Mouse (Mus musculus) embryonic facial prominence, embryonic 14.5 days (tissue): ENCODE measurements at regions not wholly inside any gene's neighbourhood (a gene's known extent, or its start where the extent isn't known, plus 50 kb on each side); places are given as distances from the start of the nearest gene placed in this dataset.
A peak's percentile ranks its signal among the peaks of the same experiment; 100 is the strongest.

Experiments used
- ATAC-seq: fragments of 200-750 bp; cut with Nextera tagmentation; 2 replicates; pipeline ENCODE4 v1.8.0; 2017; ENCODE audit warnings: low read depth, moderate number of reproducible peaks, moderate TSS enrichment
- DNase-seq: peaks from one replicate; pipeline ENCODE4 v3.0.0-alpha.2; 2015; ENCODE audit warnings: low spot score
- H3K27ac ChIP-seq: fragments of 300-500 bp; sonication (generic); replicated peaks from 2 replicates; pipeline ENCODE4 v1.5.1; 2014; ENCODE audit warnings: low read depth, mild to moderate bottlenecking, low read length, moderate library complexity
- H3K27me3 ChIP-seq: fragments of 300-500 bp; sonication (generic); replicated peaks from 2 replicates; pipeline ENCODE4 v1.6.1; 2014; ENCODE audit warnings: low read length; ENCODE audit not compliant: control insufficient read depth, insufficient read depth
- H3K36me3 ChIP-seq: fragments of 300-500 bp; sonication (generic); 2 replicates; pipeline ENCODE4 v1.6.1; 2014; ENCODE audit warnings: low read length, mixed read lengths; ENCODE audit not compliant: control insufficient read depth, insufficient read depth
- H3K4me1 ChIP-seq: fragments of 300-500 bp; sonication (generic); 2 replicates; pipeline ENCODE4 v1.6.1; 2014; ENCODE audit warnings: antibody characterized with exemption, low read length; ENCODE audit not compliant: control insufficient read depth, insufficient read depth
- H3K4me2 ChIP-seq: fragments of 300-500 bp; sonication (generic); 2 replicates; pipeline ENCODE4 v1.6.1; 2014; ENCODE audit warnings: low read depth, mild to moderate bottlenecking, low read length, moderate library complexity, mixed read lengths
- H3K4me3 ChIP-seq: fragments of 300-500 bp; sonication (generic); 2 replicates; pipeline ENCODE4 v1.5.1; 2014; ENCODE audit warnings: low read depth, mild to moderate bottlenecking, low read length
- H3K9ac ChIP-seq: fragments of 300-500 bp; sonication (generic); 2 replicates; pipeline ENCODE4 v1.6.1; 2014; ENCODE audit warnings: low read depth, mild to moderate bottlenecking, low read length, moderate library complexity, mixed read lengths
- H3K9me3 ChIP-seq: fragments of 300-500 bp; sonication (generic); 2 replicates; pipeline ENCODE4 v1.6.1; 2016; ENCODE audit warnings: low read length; ENCODE audit not compliant: control insufficient read depth
- WGBS: fragments of 180-500 bp; shearing (Covaris S2); extraction: QIAGEN DNeasy Blood & Tissue Kit; methylation state at CpG from one replicate; pipeline ENCODE4 v1.1.7; 2014; 5-methylcytosine and 5-hydroxymethylcytosine counted together

DNA sequence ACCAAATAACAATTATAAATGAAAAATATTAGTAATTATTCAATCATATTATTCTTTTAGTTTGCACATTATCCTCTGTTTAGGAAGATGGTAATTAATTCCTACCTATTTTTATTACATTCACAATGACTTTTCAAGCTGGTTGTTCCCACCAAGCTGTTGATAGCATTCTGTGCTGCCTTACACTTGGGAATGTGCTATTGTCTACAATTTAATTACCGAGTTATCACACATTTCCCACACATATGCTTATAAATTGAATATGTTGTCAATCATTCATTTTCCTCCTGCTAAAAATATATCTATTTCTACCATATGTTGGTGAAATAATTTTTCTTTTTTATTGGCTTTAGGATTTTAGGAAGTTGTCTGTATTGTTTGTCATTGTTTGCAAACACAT lies 306.2 kb upstream of the Klhl1 start:
- H3K4me1 ChIP-seq, result no peaks in the 10 kb centered on the region
- no peak for DNase-seq
- 85% methylated on average over 1 of the region's 1 CpGs for WGBS
- H3K4me3 ChIP-seq, result no peak overlapping the region
- no peak overlapping the region for H3K27ac ChIP-seq
- H3K36me3 ChIP-seq, result no peaks in the 10 kb centered on the region
- H3K4me2 ChIP-seq, result no peak overlapping the region
- H3K9ac ChIP-seq, result no peak overlapping the region
- no peaks in the 10 kb centered on the region for H3K27me3 ChIP-seq
- ATAC-seq, result no peak
- no peaks in the 10 kb centered on the region for H3K9me3 ChIP-seq

GRCm38 (mm10) chr14:96815665-96816064 lies 296.8 kb upstream of the Klhl1 start:
- DNase-seq, result no peak
- H3K4me1 ChIP-seq, result no peaks in the 10 kb centered on the region
- whole genome bisulfite sequencing, result 84% methylated on average over 2 of the region's 2 CpGs
- no peak overlapping the region for H3K27ac ChIP-seq
- H3K36me3 ChIP-seq, result no peaks in the 10 kb centered on the region
- H3K9ac ChIP-seq, result no peak overlapping the region
- no peak overlapping the region for H3K4me3 ChIP-seq
- H3K27me3 ChIP-seq, result no peaks in the 10 kb centered on the region
- ATAC-seq, result no peak
- H3K9me3 ChIP-seq, result no peaks in the 10 kb centered on the region
- no peak overlapping the region for H3K4me2 ChIP-seq

DNA sequence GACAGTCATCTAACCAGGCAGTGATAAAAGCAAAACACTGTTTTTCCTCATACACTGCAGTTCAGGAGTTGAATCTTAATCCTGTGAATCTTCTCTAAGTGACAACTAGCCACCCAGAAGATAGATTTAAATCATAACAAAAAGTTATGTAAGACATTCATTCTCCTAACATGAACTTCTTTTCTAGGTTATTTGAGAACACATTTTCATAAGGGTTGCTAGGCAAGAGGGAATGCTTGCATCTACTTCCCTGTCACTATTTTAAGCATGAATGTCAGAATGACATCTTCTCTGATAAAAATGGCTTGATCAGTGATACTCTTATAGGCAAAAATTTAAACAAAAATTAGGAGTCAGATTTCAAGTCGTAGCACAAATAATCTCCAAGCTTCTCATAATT lies 286.4 kb upstream of the Klhl1 start:
- no peak for ATAC-seq
- WGBS, result 84% methylated on average over 1 of the region's 1 CpGs
- no peaks in the 10 kb centered on the region for H3K9me3 ChIP-seq

GRCm38 (mm10) chr14:96794806-96795205 lies 275.9 kb upstream of the Klhl1 start:
- Histone ChIP-seq H3K9ac (no peak overlapping the region), H3K4me2 (no peak overlapping the region), H3K36me3 (no peaks in the 10 kb centered on the region), H3K27me3 (no peaks in the 10 kb centered on the region), H3K9me3 (no peaks in the 10 kb centered on the region), H3K27ac (no peak overlapping the region), H3K4me1 (no peaks in the 10 kb centered on the region), H3K4me3 (no peak overlapping the region)
- ATAC-seq (no peak), DNase-seq (no peak)
- WGBS, result 79% methylated on average over 1 of the region's 1 CpGs

More for the DNA sequence above, 286.4 kb upstream of the Klhl1 start:
- no peaks in the 10 kb centered on the region for H3K27me3 ChIP-seq
- DNase-seq, result no peak
- no peak overlapping the region for H3K27ac ChIP-seq
- H3K4me3 ChIP-seq, result no peak overlapping the region
- no peaks in the 10 kb centered on the region for H3K4me1 ChIP-seq
- no peak overlapping the region for H3K9ac ChIP-seq
- H3K36me3 ChIP-seq, result no peaks in the 10 kb centered on the region
- H3K4me2 ChIP-seq, result no peak overlapping the region

- ATAC-seq, result no peak
- Histone ChIP-seq H3K9ac (no peak overlapping the region), H3K36me3 (no peaks in the 10 kb centered on the region), H3K4me1 (no peaks in the 10 kb centered on the region), H3K4me2 (no peak overlapping the region), H3K9me3 (no peaks in the 10 kb centered on the region), H3K4me3 (no peak overlapping the region), H3K27ac (no peak overlapping the region), H3K27me3 (no peaks in the 10 kb centered on the region)
- DNase-seq, result peak; percentile 3
- 77% methylated on average over 3 of the region's 3 CpGs for WGBS
Observed at GRCm38 (mm10) chr14:96787917-96788316, 269.0 kb upstream of the Klhl1 start.

GRCm38 (mm10) chr14:96787286-96787685 lies 268.4 kb upstream of the Klhl1 start:
- no peak overlapping the region for H3K4me3 ChIP-seq
- no peak overlapping the region for H3K4me2 ChIP-seq
- no peak overlapping the region for H3K27ac ChIP-seq
- WGBS, result 36% methylated on average over 1 of the region's 1 CpGs
- no peaks in the 10 kb centered on the region for H3K27me3 ChIP-seq
- no peaks in the 10 kb centered on the region for H3K36me3 ChIP-seq
- ATAC-seq, result no peak
- no peaks in the 10 kb centered on the region for H3K4me1 ChIP-seq
- no peak overlapping the region for H3K9ac ChIP-seq
- DNase-seq, result no peak
- H3K9me3 ChIP-seq, result no peaks in the 10 kb centered on the region

DNA sequence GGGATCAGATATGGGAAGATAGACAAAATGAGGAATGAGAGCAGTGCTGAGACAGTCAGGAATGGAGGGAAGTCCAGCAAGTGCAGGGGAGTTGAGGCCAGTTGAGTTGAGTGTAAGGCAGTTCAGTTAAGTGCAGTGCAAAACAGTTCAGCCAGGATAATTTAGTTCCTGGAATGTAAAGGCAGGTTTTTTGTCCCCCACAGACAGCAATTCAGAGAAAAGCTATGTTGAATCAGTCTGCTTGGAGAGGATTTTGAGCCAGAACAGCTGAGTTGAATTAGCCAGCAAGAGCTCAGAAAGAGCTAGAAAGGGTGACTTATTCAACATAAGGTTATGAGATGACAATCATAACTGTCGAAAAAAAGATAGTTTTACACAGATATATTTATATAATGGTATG lies 256.9 kb upstream of the Klhl1 start:
- WGBS, result 52% methylated on average over 1 of the region's 1 CpGs
- Histone ChIP-seq H3K36me3 (no peaks in the 10 kb centered on the region), H3K27ac (no peak overlapping the region), H3K4me3 (no peak overlapping the region), H3K4me1 (no peaks in the 10 kb centered on the region), H3K4me2 (no peak overlapping the region), H3K9ac (no peak overlapping the region), H3K9me3 (no peaks in the 10 kb centered on the region), H3K27me3 (no peaks in the 10 kb centered on the region)
- DNase-seq (peak; percentile 54), ATAC-seq (no peak)

DNA sequence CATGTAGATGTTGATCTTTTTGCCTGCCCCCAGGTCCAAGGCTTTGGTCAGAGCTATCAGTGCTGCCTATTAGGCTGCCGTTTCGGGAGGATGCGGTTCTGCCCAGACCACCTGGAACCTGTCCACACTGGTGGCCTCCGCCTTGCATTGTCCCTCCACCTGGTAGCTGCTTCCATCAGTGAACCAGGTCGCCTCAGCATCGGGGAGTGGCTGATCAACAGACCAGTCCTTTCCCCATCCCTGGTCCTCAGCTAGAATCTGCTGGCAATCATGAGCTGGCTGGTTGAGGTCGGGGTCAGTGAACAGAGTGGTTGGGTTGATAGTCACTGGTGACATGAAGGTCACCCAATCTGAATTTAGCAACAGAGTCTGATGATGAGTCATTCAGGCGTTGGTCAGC lies 241.7 kb upstream of the Klhl1 start:
- Histone ChIP-seq H3K4me3 (no peak overlapping the region), H3K27me3 (no peaks in the 10 kb centered on the region), H3K4me2 (no peak overlapping the region), H3K27ac (no peak overlapping the region), H3K9ac (no peak overlapping the region), H3K4me1 (no peaks in the 10 kb centered on the region), H3K36me3 (no peaks in the 10 kb centered on the region), H3K9me3 (no peaks in the 10 kb centered on the region)
- DNase-seq (no peak), ATAC-seq (no peak)
- WGBS, result 92% methylated on average over 8 of the region's 8 CpGs

DNA sequence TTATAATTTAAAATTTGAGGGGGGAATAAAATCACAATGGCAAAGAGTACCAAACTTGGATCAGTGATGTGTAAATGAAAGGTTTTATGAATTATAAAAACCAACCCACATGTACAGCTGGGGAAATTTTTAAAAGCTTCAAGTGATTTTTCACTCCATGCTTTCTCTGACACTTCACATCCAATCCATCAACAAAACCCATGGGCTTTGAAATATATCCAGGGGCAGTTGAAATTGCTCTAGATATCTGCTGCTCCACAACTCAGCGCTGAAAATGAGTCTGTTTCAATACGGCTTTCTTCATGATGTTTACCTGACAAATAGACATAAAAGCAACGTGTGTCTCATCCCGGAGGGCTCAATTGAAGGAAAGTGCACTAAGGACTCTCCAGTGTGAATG lies 214.3 kb upstream of the Klhl1 start:
- 71% methylated on average over 4 of the region's 4 CpGs for WGBS
- ATAC-seq, result no peak
- Histone ChIP-seq H3K27ac (no peak overlapping the region), H3K9me3 (no peaks in the 10 kb centered on the region), H3K4me3 (no peak overlapping the region), H3K4me1 (no peaks in the 10 kb centered on the region), H3K4me2 (no peak overlapping the region), H3K9ac (no peak overlapping the region), H3K36me3 (no peaks in the 10 kb centered on the region), H3K27me3 (no peaks in the 10 kb centered on the region)
- DNase-seq, result no peak
